Mouse (Mus musculus): ENCODE measurements around the gene Nup85. TPM values are rescaled to one million over a fixed set of nuclear protein-coding genes. Genes with fewer than 3 reads are reported as not detected.

Nup85 gene
- polyA plus RNA-seq (2014; fragmentation: Nextera tagmentation; extraction: Ambion mirVana) = 203 and 213 TPM in 2 replicates

GRCm38 (mm10) chr11:115564064-115564809 is at the start of gene Nup85:
Gene Nup85 (plus strand): TSS chr11:115564434.
- ATAC-seq (ENCODE audit: insufficient read depth) (peak; percentile 95), DNase-seq (peak; percentile 99)
- Histone ChIP-seq H3K4me2 (peak within 1 kb of the TSS; percentile 69), H3K4me1 (ENCODE audit: insufficient read depth) (0 out of 2 replicates have a peak, but pooled peaks cover 5% of the 10 kb centered on the region), H3K9me3 (ENCODE audit: low read depth, low read length) (no peaks in the 10 kb centered on the region), H3K27me3 (ENCODE audit: insufficient read depth, low read length) (no peaks in the 10 kb centered on the region), H3K9ac (peak within 1 kb of the TSS; percentile 68), H3K27ac (ENCODE audit: low read depth) (peak within 1 kb of the TSS; percentile 85), H3K4me3 (ENCODE audit: low read depth, low read length) (peak within 1 kb of the TSS; percentile 72), H3K36me3 (ENCODE audit: insufficient read depth) (peaks cover 34% of the 10 kb centered on the region)
- WGBS = 0% methylated on average over 42 of the region's 42 CpGs
- no peak for TF ChIP-seq CTCF (IDR thresholded peaks at IDR 0.05; ENCODE audit: low read depth)

- peak overlapping the region; percentile 85 for H3K4me2 ChIP-seq
- no peak for TF ChIP-seq CTCF (IDR thresholded peaks at IDR 0.05; ENCODE audit: low read depth)
- WGBS = 61% methylated on average over 6 of the region's 6 CpGs
Observed at GRCm38 (mm10) chr11:115515021-115515420, 49.2 kb upstream of the Nup85 start.

GRCm38 (mm10) chr11:115516942-115517341 is 47.3 kb upstream of the Nup85 start:
- Histone ChIP-seq H3K4me1 (ENCODE audit: insufficient read depth) (peaks cover 7% of the 10 kb centered on the region), H3K36me3 (ENCODE audit: insufficient read depth) (peaks cover 5% of the 10 kb centered on the region; the same call in 1 of the 2 replicates), H3K27ac (ENCODE audit: low read depth) (no peak overlapping the region), H3K9me3 (ENCODE audit: low read depth, low read length) (no peaks in the 10 kb centered on the region), H3K27me3 (ENCODE audit: insufficient read depth, low read length) (no peaks in the 10 kb centered on the region), H3K4me3 (ENCODE audit: low read depth, low read length) (no peak overlapping the region), H3K4me2 (no peak overlapping the region), H3K9ac (no peak overlapping the region)
- WGBS = 70% methylated on average over 5 of the region's 5 CpGs
- ATAC-seq (ENCODE audit: insufficient read depth) (no peak), DNase-seq (no peak)
- no peak for TF ChIP-seq CTCF (IDR thresholded peaks at IDR 0.05; ENCODE audit: low read depth)

More at GRCm38 (mm10) chr11:115515021-115515420, 49.2 kb upstream of the Nup85 start:
- H3K27me3 ChIP-seq (ENCODE audit: insufficient read depth, low read length) = no peaks in the 10 kb centered on the region
- H3K9me3 ChIP-seq (ENCODE audit: low read depth, low read length) = no peaks in the 10 kb centered on the region
- H3K4me3 ChIP-seq (ENCODE audit: low read depth, low read length) = no peak overlapping the region
- H3K9ac ChIP-seq = no peak overlapping the region
- H3K36me3 ChIP-seq (ENCODE audit: insufficient read depth) = 0 out of 2 replicates have a peak, but pooled peaks cover 2% of the 10 kb centered on the region
- peaks cover 24% of the 10 kb centered on the region for H3K4me1 ChIP-seq (ENCODE audit: insufficient read depth)
- 0 out of 2 replicates have a peak overlapping the region, but pooled peaks have one; percentile 2 for H3K27ac ChIP-seq (ENCODE audit: low read depth)
- DNase-seq = no peak
- ATAC-seq (ENCODE audit: insufficient read depth) = no peak

DNA sequence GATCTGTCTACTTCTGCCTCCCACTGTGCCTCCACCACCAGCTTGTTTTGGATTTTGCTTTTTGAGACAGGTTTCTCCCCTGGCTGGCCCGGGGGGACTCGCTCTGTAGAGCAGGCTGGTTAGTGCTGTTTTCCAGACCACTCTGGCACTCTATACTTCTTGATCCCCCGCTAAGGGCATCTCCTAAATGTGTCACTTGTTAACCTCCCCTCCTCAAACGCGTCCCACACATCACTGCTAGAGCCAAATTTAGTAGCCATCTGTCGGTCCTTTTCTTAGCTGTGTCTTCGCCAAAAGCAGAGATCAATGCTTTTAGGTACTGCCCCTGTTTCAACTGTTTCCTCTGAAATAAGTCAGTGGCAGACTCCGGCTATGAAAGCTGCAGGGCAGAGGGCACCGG is 45.5 kb upstream of the Nup85 start:
- H3K36me3 ChIP-seq (ENCODE audit: insufficient read depth) = peaks cover 15% of the 10 kb centered on the region
- no peaks in the 10 kb centered on the region for H3K9me3 ChIP-seq (ENCODE audit: low read depth, low read length)
- H3K4me3 ChIP-seq (ENCODE audit: low read depth, low read length) = no peak overlapping the region
- TF ChIP-seq CTCF (IDR thresholded peaks at IDR 0.05; ENCODE audit: low read depth) = no peak
- no peak overlapping the region for H3K27ac ChIP-seq (ENCODE audit: low read depth)
- ATAC-seq (ENCODE audit: insufficient read depth) (no peak), DNase-seq (no peak)
- no peak overlapping the region for H3K4me2 ChIP-seq
- H3K27me3 ChIP-seq (ENCODE audit: insufficient read depth, low read length) = no peaks in the 10 kb centered on the region
- 63% methylated on average over 9 of the region's 9 CpGs for WGBS
- H3K9ac ChIP-seq = no peak overlapping the region
- H3K4me1 ChIP-seq (ENCODE audit: insufficient read depth) = no peaks in the 10 kb centered on the region

DNA sequence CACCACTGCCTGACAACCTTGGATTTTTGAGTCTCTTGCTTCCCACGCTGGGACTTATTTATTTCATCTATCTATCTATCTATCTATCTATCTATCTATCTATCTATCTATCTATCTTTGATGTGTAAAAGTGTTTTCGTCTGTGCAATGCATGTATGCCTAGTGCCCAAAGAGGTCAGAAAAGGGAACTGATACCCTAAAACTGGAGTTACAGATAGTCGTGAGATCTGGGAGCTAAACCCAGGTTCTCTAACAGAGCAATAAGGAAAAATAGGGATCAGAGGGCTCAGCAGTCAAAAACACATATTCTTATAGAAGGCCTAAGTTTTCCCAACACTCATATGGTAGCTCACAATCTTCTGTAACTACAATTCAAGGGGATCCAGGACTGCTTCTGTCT is 44.7 kb upstream of the Nup85 start:
- Histone ChIP-seq H3K9ac (no peak overlapping the region), H3K36me3 (ENCODE audit: insufficient read depth) (peaks cover 24% of the 10 kb centered on the region), H3K4me2 (no peak overlapping the region), H3K4me1 (ENCODE audit: insufficient read depth) (no peaks in the 10 kb centered on the region), H3K27me3 (ENCODE audit: insufficient read depth, low read length) (no peaks in the 10 kb centered on the region), H3K9me3 (ENCODE audit: low read depth, low read length) (no peaks in the 10 kb centered on the region), H3K4me3 (ENCODE audit: low read depth, low read length) (no peak overlapping the region), H3K27ac (ENCODE audit: low read depth) (no peak overlapping the region)
- DNase-seq (no peak), ATAC-seq (ENCODE audit: insufficient read depth) (no peak)
- no peak for TF ChIP-seq CTCF (IDR thresholded peaks at IDR 0.05; ENCODE audit: low read depth)
- WGBS = 73% methylated on average over 3 of the region's 3 CpGs

DNA sequence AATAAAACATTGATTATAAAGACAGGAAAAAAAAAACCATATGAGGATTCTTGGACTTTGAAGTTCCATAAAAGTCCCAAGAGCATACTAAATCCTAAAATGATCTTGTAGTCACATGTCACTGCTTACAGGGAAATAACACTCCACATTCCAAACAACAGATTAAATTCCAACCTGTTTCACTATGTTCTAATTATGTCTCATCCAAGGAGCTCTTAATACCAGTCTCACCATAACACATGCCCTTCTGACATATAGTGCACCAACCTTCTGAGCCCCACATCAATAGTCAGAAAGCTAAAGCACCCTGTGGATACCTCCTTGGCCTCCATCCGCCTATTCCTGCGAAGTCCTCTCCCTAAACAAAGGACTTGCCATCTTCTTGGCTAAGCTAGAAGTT is 44.0 kb upstream of the Nup85 start:
- 80% methylated on average over 2 of the region's 2 CpGs for WGBS
- no peak overlapping the region for H3K4me2 ChIP-seq
- H3K27me3 ChIP-seq (ENCODE audit: insufficient read depth, low read length) = no peaks in the 10 kb centered on the region
- ATAC-seq (ENCODE audit: insufficient read depth) (no peak), DNase-seq (no peak)
- H3K9ac ChIP-seq = no peak overlapping the region
- H3K36me3 ChIP-seq (ENCODE audit: insufficient read depth) = peaks cover 31% of the 10 kb centered on the region
- H3K4me3 ChIP-seq (ENCODE audit: low read depth, low read length) = no peak overlapping the region
- H3K4me1 ChIP-seq (ENCODE audit: insufficient read depth) = no peaks in the 10 kb centered on the region
- no peak overlapping the region for H3K27ac ChIP-seq (ENCODE audit: low read depth)
- H3K9me3 ChIP-seq (ENCODE audit: low read depth, low read length) = no peaks in the 10 kb centered on the region
- no peak for TF ChIP-seq CTCF (IDR thresholded peaks at IDR 0.05; ENCODE audit: low read depth)

DNA sequence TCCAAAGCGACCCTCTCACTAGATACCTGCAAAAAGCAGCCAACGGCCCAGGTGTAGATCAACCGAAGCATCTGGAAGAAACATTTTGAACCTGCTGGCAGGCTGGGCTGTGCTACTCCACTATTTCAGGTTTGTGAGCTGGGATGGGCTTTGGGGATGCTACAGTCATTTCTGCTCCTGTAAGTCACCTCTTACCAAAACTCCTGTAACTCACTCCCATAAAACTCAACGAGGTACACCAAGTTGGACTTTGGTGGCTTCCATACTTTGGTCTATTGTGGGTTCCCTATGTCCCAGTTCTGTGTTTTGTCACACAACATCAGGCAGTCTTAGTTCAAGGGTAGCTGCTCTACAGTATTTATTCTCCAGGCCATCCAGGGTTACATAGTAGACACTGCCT is 43.2 kb upstream of the Nup85 start:
- H3K27ac ChIP-seq (ENCODE audit: low read depth) = no peak overlapping the region
- 79% methylated on average over 4 of the region's 4 CpGs for WGBS

More for the DNA sequence above, 43.2 kb upstream of the Nup85 start:
- Histone ChIP-seq H3K9ac (no peak overlapping the region), H3K4me2 (no peak overlapping the region), H3K27me3 (ENCODE audit: insufficient read depth, low read length) (no peaks in the 10 kb centered on the region), H3K36me3 (ENCODE audit: insufficient read depth) (peaks cover 39% of the 10 kb centered on the region), H3K4me1 (ENCODE audit: insufficient read depth) (no peaks in the 10 kb centered on the region), H3K4me3 (ENCODE audit: low read depth, low read length) (no peak overlapping the region), H3K9me3 (ENCODE audit: low read depth, low read length) (no peaks in the 10 kb centered on the region)
- ATAC-seq (ENCODE audit: insufficient read depth) (no peak), DNase-seq (no peak)
- no peak for TF ChIP-seq CTCF (IDR thresholded peaks at IDR 0.05; ENCODE audit: low read depth)
